Mouse (Mus musculus): ENCODE measurements around the gene Ap1ar. TPM values are rescaled to one million over a fixed set of nuclear protein-coding genes. Genes with fewer than 3 reads are reported as not detected.
"Not testable (repeated sequence)": the region's sequence is repeated elsewhere in the genome, so short reads cannot be mapped to it uniquely, and the experiment has no call there.

Ap1ar gene
- total and polyA plus RNA-seq, 3 experiments, result 69.0 to 121 (median 69.1) TPM

GRCm38 (mm10) chr3:127790234-127791055 is 46.9 kb downstream of the Ap1ar start:
- peak; percentile 43 for DNase-seq (ENCODE audit: low spot score)
- H3K4me1 ChIP-seq (ENCODE audit: insufficient read depth, low read depth, low read length), result peaks cover 34% of the 10 kb centered on the region

DNA sequence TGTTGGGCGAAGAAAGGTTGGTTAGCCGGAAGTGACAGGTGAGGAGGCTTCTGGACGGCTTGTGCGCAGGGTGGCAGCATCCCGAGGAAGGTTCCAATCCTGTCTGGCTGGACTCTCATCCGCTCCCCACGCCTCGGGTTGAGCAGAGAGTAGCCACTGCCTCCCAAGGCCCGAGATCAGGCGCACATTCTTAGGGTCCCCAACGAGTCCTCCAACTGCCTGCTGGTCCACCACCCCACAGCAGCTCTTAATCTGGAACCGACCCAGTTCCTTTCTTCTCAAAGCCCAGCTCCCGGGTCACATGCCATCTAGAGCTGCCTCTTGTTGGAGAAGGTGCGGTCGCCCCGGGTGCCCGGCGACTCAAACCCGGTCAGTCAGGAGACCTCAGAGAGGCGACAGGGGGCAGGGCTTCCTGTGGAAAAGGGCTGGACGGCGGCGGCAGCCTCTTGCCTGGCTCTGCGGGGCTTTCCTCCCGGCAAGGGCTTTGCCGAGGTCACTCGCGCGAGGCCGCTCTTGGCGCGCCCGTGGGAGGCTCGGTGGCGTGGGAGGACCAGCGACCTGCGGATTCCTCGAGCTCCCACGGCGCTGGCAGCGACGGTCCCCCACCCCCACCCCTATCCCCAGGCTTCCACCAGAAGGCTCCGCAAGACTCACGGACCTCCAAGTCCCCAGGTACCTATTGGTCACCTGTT is 47.7 kb downstream of the Ap1ar start, which contains the start of gene Tifa:
Gene Tifa, plus strand, starts transcription at position 306 of the 692 bp plus-strand sequence.
- no peak for ATAC-seq (ENCODE audit: extremely low read depth, insufficient number of reproducible peaks, low FRiP score, poor library complexity, severe bottlenecking)
- TF ChIP-seq GATA1 (IDR thresholded peaks at IDR 0.05; ENCODE audit: borderline replicate concordance, low read length) (no peak), CTCF (IDR thresholded peaks at IDR 0.05; ENCODE audit: low read depth, low read length) (no peak), POLR2AphosphoS5 (IDR thresholded peaks at IDR 0.05; ENCODE audit: insufficient replicate concordance, low read depth, low read length) (no peak), GATA2 (IDR thresholded peaks at IDR 0.05; ENCODE audit: borderline replicate concordance, low read depth, low read length) (no peak)
- H3K4me3 ChIP-seq (ENCODE audit: low read depth, low read length), result peak within 1 kb of the TSS; percentile 71
- DNase-seq (ENCODE audit: low spot score), result peak; percentile 32
- no peaks in the 10 kb centered on the region for H3K9me3 ChIP-seq (replicated peaks)
- no peaks in the 10 kb centered on the region for H3K36me3 ChIP-seq (replicated peaks)
- peaks cover 34% of the 10 kb centered on the region for H3K4me1 ChIP-seq (ENCODE audit: insufficient read depth, low read depth, low read length)
- H3K27me3 ChIP-seq (ENCODE audit: insufficient read depth, low read length), result peaks cover 13% of the 10 kb centered on the region

More at GRCm38 (mm10) chr3:127790234-127791055, 46.9 kb downstream of the Ap1ar start:
- Histone ChIP-seq H3K36me3 (replicated peaks) (no peaks in the 10 kb centered on the region), H3K9me3 (replicated peaks) (no peaks in the 10 kb centered on the region), H3K4me3 (ENCODE audit: low read depth, low read length) (peak overlapping the region; percentile 71), H3K27me3 (ENCODE audit: insufficient read depth, low read length) (peaks cover 13% of the 10 kb centered on the region)
- TF ChIP-seq CTCF (IDR thresholded peaks at IDR 0.05; ENCODE audit: low read depth, low read length), result no peak
- no peak for TF ChIP-seq GATA1 (IDR thresholded peaks at IDR 0.05; ENCODE audit: borderline replicate concordance, low read length)
- no peak for TF ChIP-seq TAL1 (conservative IDR thresholded peaks at IDR 0.05; ENCODE audit: low read depth, low read length)
- no peak for TF ChIP-seq GATA2 (IDR thresholded peaks at IDR 0.05; ENCODE audit: borderline replicate concordance, low read depth, low read length)
- no peak for TF ChIP-seq POLR2AphosphoS5 (IDR thresholded peaks at IDR 0.05; ENCODE audit: insufficient replicate concordance, low read depth, low read length)
- peak; percentile 15; the same call in 1 of the 2 replicates for ATAC-seq (ENCODE audit: extremely low read depth, insufficient number of reproducible peaks, low FRiP score, poor library complexity, severe bottlenecking)

- DNase-seq (ENCODE audit: low spot score), result no peak
- no peak for ATAC-seq (ENCODE audit: extremely low read depth, insufficient number of reproducible peaks, low FRiP score, poor library complexity, severe bottlenecking)
- Histone ChIP-seq H3K9me3 (replicated peaks) (no peaks in the 10 kb centered on the region), H3K36me3 (replicated peaks) (no peaks in the 10 kb centered on the region), H3K27me3 (ENCODE audit: insufficient read depth, low read length) (peaks cover 13% of the 10 kb centered on the region), H3K4me1 (ENCODE audit: insufficient read depth, low read depth, low read length) (peaks cover 34% of the 10 kb centered on the region), H3K4me3 (ENCODE audit: low read depth, low read length) (no peak overlapping the region)
- TF ChIP-seq POLR2AphosphoS5 (IDR thresholded peaks at IDR 0.05; ENCODE audit: insufficient replicate concordance, low read depth, low read length) (no peak), GATA1 (IDR thresholded peaks at IDR 0.05; ENCODE audit: borderline replicate concordance, low read length) (no peak), GATA2 (IDR thresholded peaks at IDR 0.05; ENCODE audit: borderline replicate concordance, low read depth, low read length) (no peak), CTCF (IDR thresholded peaks at IDR 0.05; ENCODE audit: low read depth, low read length) (no peak), TAL1 (conservative IDR thresholded peaks at IDR 0.05; ENCODE audit: low read depth, low read length) (no peak)
Measured at GRCm38 (mm10) chr3:127788919-127789318, 48.4 kb downstream of the Ap1ar start.

DNA sequence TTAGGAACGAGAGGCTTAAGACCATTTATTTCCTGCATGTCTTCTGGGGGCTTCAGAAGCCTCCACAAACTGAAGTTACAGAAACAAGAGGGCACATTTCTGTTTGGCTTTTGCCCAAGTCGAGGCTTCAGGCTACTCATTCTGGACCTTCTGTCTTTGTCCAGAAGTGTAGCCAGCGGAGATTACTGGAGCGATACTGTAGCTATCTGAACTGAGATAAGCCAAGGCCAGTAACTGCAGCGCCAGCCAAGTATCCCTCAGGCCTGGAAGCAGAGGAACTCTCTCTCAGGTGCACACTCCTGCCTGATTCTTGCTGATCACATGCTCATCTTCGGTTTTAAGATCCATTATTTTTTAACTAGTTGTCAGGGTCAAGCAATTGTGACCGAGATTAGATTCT is 49.3 kb downstream of the Ap1ar start:
- DNase-seq (ENCODE audit: low spot score) (no peak), ATAC-seq (ENCODE audit: extremely low read depth, insufficient number of reproducible peaks, low FRiP score, poor library complexity, severe bottlenecking) (no peak)
- no peak for TF ChIP-seq TAL1 (conservative IDR thresholded peaks at IDR 0.05; ENCODE audit: low read depth, low read length)
- no peak for TF ChIP-seq CTCF (IDR thresholded peaks at IDR 0.05; ENCODE audit: low read depth, low read length)
- TF ChIP-seq GATA1 (IDR thresholded peaks at IDR 0.05; ENCODE audit: borderline replicate concordance, low read length), result no peak
- no peak for TF ChIP-seq GATA2 (IDR thresholded peaks at IDR 0.05; ENCODE audit: borderline replicate concordance, low read depth, low read length)
- TF ChIP-seq POLR2AphosphoS5 (IDR thresholded peaks at IDR 0.05; ENCODE audit: insufficient replicate concordance, low read depth, low read length), result no peak
- H3K4me3 ChIP-seq (ENCODE audit: low read depth, low read length), result no peak overlapping the region
- H3K4me1 ChIP-seq (ENCODE audit: insufficient read depth, low read depth, low read length), result peaks cover 34% of the 10 kb centered on the region
- no peaks in the 10 kb centered on the region for H3K36me3 ChIP-seq (replicated peaks)
- H3K9me3 ChIP-seq (replicated peaks), result 0 out of 2 replicates have a peak, but pooled peaks cover 2% of the 10 kb centered on the region
- peaks cover 13% of the 10 kb centered on the region for H3K27me3 ChIP-seq (ENCODE audit: insufficient read depth, low read length)

DNA sequence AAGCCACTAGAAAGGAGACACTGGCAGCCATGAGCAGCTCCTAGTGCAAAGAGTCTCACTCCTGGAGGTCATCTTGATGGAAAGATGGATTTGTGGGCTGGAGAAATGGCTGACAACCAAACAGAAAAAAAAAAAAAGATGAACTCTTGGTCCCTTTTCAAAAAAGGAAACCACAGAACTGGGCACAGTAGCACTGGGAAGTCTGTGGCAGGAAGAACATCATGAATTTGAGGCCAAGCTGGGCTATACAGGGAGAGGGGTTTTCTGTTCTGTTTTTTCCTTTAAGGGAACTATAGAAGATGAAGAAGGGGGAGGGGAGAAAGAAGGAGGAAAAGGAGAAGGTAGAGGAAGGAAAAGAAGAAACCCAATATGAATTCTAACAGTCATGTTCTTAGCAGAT is 50.3 kb downstream of the Ap1ar start:
- ATAC-seq (ENCODE audit: extremely low read depth, insufficient number of reproducible peaks, low FRiP score, poor library complexity, severe bottlenecking), result no peak
- H3K36me3 ChIP-seq (replicated peaks), result no peaks in the 10 kb centered on the region
- H3K4me3 ChIP-seq (ENCODE audit: low read depth, low read length), result no peak overlapping the region
- no peak for DNase-seq (ENCODE audit: low spot score)
- H3K27me3 ChIP-seq (ENCODE audit: insufficient read depth, low read length), result peaks cover 13% of the 10 kb centered on the region
- no peak for TF ChIP-seq CTCF (IDR thresholded peaks at IDR 0.05; ENCODE audit: low read depth, low read length)
- TF ChIP-seq GATA2 (IDR thresholded peaks at IDR 0.05; ENCODE audit: borderline replicate concordance, low read depth, low read length), result no peak
- 0 out of 2 replicates have a peak, but pooled peaks cover 2% of the 10 kb centered on the region for H3K9me3 ChIP-seq (replicated peaks)
- H3K4me1 ChIP-seq (ENCODE audit: insufficient read depth, low read depth, low read length), result peaks cover 25% of the 10 kb centered on the region

GRCm38 (mm10) chr3:127783680-127784079 is 53.6 kb downstream of the Ap1ar start:
- not testable (repeated sequence) for H3K4me3 ChIP-seq (ENCODE audit: low read depth, low read length); H3K36me3 ChIP-seq (replicated peaks); ATAC-seq (ENCODE audit: extremely low read depth, insufficient number of reproducible peaks, low FRiP score, poor library complexity, severe bottlenecking); H3K27me3 ChIP-seq (ENCODE audit: insufficient read depth, low read length); DNase-seq (ENCODE audit: low spot score); H3K4me1 ChIP-seq (ENCODE audit: insufficient read depth, low read depth, low read length); H3K9me3 ChIP-seq (replicated peaks)
